In genomic region chr19:21144659-21145283, GRCm38 (mm10) we compare ENCODE assay signal across 8 mouse cellular contexts.
A peak's percentile ranks its signal among the peaks of the same experiment; 100 is the strongest.
DNase-seq lines count a peak whose midpoint lies in the region; ATAC-seq and TF ChIP-seq lines count a peak whose summit lies in the region.

No protein-coding gene starts in this region.

- ATAC-seq in forebrain, embryonic 11.5 days (replicated peaks; ENCODE audit: low FRiP score), result peak; percentile 75
- no peak for ATAC-seq in forebrain, embryonic 16.5 days
- peak; percentile 81 for ATAC-seq in liver, embryonic 11.5 days (replicated peaks; ENCODE audit: low FRiP score)
- no peak for ATAC-seq in midbrain, postnatal 0 days (ENCODE audit: low FRiP score)

- no peak overlapping the region for H3K4me3 ChIP-seq in forebrain, embryonic 11.5 days (ENCODE audit: low read depth, low read length)
- no peak overlapping the region for H3K4me3 ChIP-seq in forebrain, embryonic 16.5 days (replicated peaks; ENCODE audit: low read length)
- H3K4me3 ChIP-seq in liver, embryonic 11.5 days (ENCODE audit: low read depth, low read length), result no peak overlapping the region
- no peak overlapping the region for H3K4me3 ChIP-seq in midbrain, postnatal 0 days (ENCODE audit: low read depth, low read length)

- no peak for DNase-seq in forebrain, embryonic 11.5 days (ENCODE audit: low spot score)
- DNase-seq in embryo, embryonic 11 days, result peak; percentile 84
- peak; percentile 14 to 16 for DNase-seq in heart, postnatal 14 days
- DNase-seq in liver, embryonic 11.5 days (ENCODE audit: low spot score), result peak; percentile 36
- no peak for DNase-seq in midbrain, postnatal 0 days (ENCODE audit: low spot score)
- peak; percentile 82 for DNase-seq in yolk sac, embryonic 10.5 days (ENCODE audit: low spot score)
- DNase-seq in cerebellum, adult 9-10 months, result no peak

- H3K27me3 ChIP-seq in forebrain, embryonic 11.5 days (ENCODE audit: control insufficient read depth, insufficient read depth, low read length), result no peaks in the 10 kb centered on the region
- H3K27me3 ChIP-seq in forebrain, embryonic 16.5 days (replicated peaks; ENCODE audit: control insufficient read depth, insufficient read depth, low read length), result no peaks in the 10 kb centered on the region
- H3K27me3 ChIP-seq in liver, embryonic 11.5 days (replicated peaks; ENCODE audit: control insufficient read depth, insufficient read depth, low read length), result no peaks in the 10 kb centered on the region
- H3K27me3 ChIP-seq in midbrain, postnatal 0 days (ENCODE audit: insufficient read depth, low read length), result no peaks in the 10 kb centered on the region

- 8% methylated on average over 13 of the region's 13 CpGs for WGBS in forebrain, embryonic 11.5 days
- WGBS in forebrain, embryonic 16.5 days, result 18% methylated on average over 13 of the region's 13 CpGs
- 28% methylated on average over 13 of the region's 13 CpGs for WGBS in liver, embryonic 11.5 days
- WGBS in midbrain, postnatal 0 days, result 11% methylated on average over 13 of the region's 13 CpGs

- no peak overlapping the region for H3K27ac ChIP-seq in forebrain, embryonic 11.5 days (ENCODE audit: low read depth, low read length)
- no peak overlapping the region for H3K27ac ChIP-seq in forebrain, embryonic 16.5 days (ENCODE audit: low read length)
- H3K27ac ChIP-seq in liver, embryonic 11.5 days (ENCODE audit: low read depth, low read length), result no peak overlapping the region; the same call in 1 of the 2 replicates
- H3K27ac ChIP-seq in midbrain, postnatal 0 days (ENCODE audit: low read depth, low read length), result no peak overlapping the region

- TF ChIP-seq CTCF in midbrain, postnatal 0 days (IDR thresholded peaks at IDR 0.05), result no peak

- H3K4me2 ChIP-seq in forebrain, embryonic 11.5 days (ENCODE audit: low read depth, low read length, severe bottlenecking), result no peak overlapping the region
- H3K4me2 ChIP-seq in forebrain, embryonic 16.5 days (ENCODE audit: low read length), result no peak overlapping the region
- H3K4me2 ChIP-seq in liver, embryonic 11.5 days, result peak overlapping the region; percentile 45
- 0 out of 2 replicates have a peak overlapping the region, but pooled peaks have one; percentile 4 for H3K4me2 ChIP-seq in midbrain, postnatal 0 days (ENCODE audit: low read depth, low read length, poor library complexity, severe bottlenecking)

- H3K4me1 ChIP-seq in forebrain, embryonic 11.5 days (replicated peaks; ENCODE audit: control insufficient read depth, insufficient read depth, low read length), result no peaks in the 10 kb centered on the region
- H3K4me1 ChIP-seq in forebrain, embryonic 16.5 days (replicated peaks; ENCODE audit: control insufficient read depth, insufficient read depth, low read length), result no peaks in the 10 kb centered on the region
- H3K4me1 ChIP-seq in liver, embryonic 11.5 days (replicated peaks; ENCODE audit: control insufficient read depth, insufficient read depth, low read length), result no peaks in the 10 kb centered on the region
- peaks cover 5% of the 10 kb centered on the region; the same call in 1 of the 2 replicates for H3K4me1 ChIP-seq in midbrain, postnatal 0 days (ENCODE audit: insufficient read depth, low read length)

- no peaks in the 10 kb centered on the region for H3K36me3 ChIP-seq in forebrain, embryonic 11.5 days (ENCODE audit: control insufficient read depth, insufficient read depth, low read length)
- H3K36me3 ChIP-seq in forebrain, embryonic 16.5 days (ENCODE audit: control insufficient read depth, insufficient read depth), result no peaks in the 10 kb centered on the region
- no peaks in the 10 kb centered on the region for H3K36me3 ChIP-seq in liver, embryonic 11.5 days (ENCODE audit: control insufficient read depth, insufficient read depth, low read length)
- H3K36me3 ChIP-seq in midbrain, postnatal 0 days (ENCODE audit: insufficient read depth, low read length), result no peaks in the 10 kb centered on the region

- H3K9me3 ChIP-seq in forebrain, embryonic 11.5 days (ENCODE audit: control insufficient read depth, low read length), result no peaks in the 10 kb centered on the region
- no peaks in the 10 kb centered on the region for H3K9me3 ChIP-seq in forebrain, embryonic 16.5 days (ENCODE audit: control insufficient read depth, low read length)
- no peaks in the 10 kb centered on the region for H3K9me3 ChIP-seq in liver, embryonic 11.5 days (ENCODE audit: control insufficient read depth, low read length)
- H3K9me3 ChIP-seq in midbrain, postnatal 0 days (ENCODE audit: low read length), result no peaks in the 10 kb centered on the region

- intact Hi-C loops in heart, postnatal 14 days (cut with DNase I), result no loop called here

- no peak overlapping the region for H3K9ac ChIP-seq in forebrain, embryonic 11.5 days (ENCODE audit: low read length)
- no peak overlapping the region for H3K9ac ChIP-seq in forebrain, embryonic 16.5 days (replicated peaks; ENCODE audit: low read depth, low read length)
- H3K9ac ChIP-seq in liver, embryonic 11.5 days (ENCODE audit: low read depth, low read length), result no peak overlapping the region
- no peak overlapping the region for H3K9ac ChIP-seq in midbrain, postnatal 0 days (replicated peaks; ENCODE audit: low read length, poor library complexity, severe bottlenecking)

Comparison
In these comparisons a context has a peak if more than half of its experiments do, and no peak if none do; other contexts are left out.
1. ATAC-seq: peak in forebrain, embryonic 11.5 days (single experiment) and liver, embryonic 11.5 days (single experiment); none in forebrain, embryonic 16.5 days (single experiment) and midbrain, postnatal 0 days (single experiment).
2. DNase-seq: peak in embryo, embryonic 11 days (single experiment), heart, postnatal 14 days (2 of 2), liver, embryonic 11.5 days (single experiment) and yolk sac, embryonic 10.5 days (single experiment); none in forebrain, embryonic 11.5 days (single experiment), midbrain, postnatal 0 days (single experiment) and cerebellum, adult 9-10 months (single experiment).
3. H3K4me2 ChIP-seq: peak in liver, embryonic 11.5 days (single experiment) and midbrain, postnatal 0 days (single experiment); none in forebrain, embryonic 11.5 days (single experiment) and forebrain, embryonic 16.5 days (single experiment).